Mouse (Mus musculus): ENCODE data around the gene Atp8a2. TPM values are rescaled to one million over a fixed set of nuclear protein-coding genes. Genes with fewer than 3 reads are reported as not detected.
A peak's percentile ranks its signal among the peaks of the same experiment; 100 is the strongest.
"Not testable (repeated sequence)": the region's sequence is repeated elsewhere in the genome, so short reads cannot be mapped to it uniquely, and the experiment has no call there.

Atp8a2 gene
- polyA plus RNA-seq, 1 experiment from 2014 or later = 10.8 TPM

DNA sequence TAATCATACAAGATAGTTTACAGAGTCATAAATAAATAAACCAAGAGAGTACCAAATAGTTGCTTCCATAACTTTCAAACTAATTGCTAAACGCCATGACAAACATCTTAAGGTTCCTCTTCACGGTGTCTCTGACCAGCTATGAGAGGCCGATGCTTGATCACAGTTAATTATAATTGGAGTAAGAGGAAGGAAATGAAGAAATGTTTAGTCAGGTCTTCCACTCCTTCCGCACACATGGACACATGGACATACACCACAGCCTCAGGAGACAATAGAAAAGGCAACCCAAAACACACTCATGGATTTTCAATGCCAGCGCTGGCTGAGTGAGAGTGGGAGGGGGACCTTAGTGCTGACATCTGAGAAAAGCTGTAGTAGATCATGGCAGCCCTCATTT lies 232.4 kb downstream of the Atp8a2 start:
- H3K4me1 ChIP-seq (replicated peaks) = peaks cover 14% of the 10 kb centered on the region
- no peak overlapping the region for H3K4me2 ChIP-seq
- no peaks in the 10 kb centered on the region for H3K36me3 ChIP-seq
- H3K27ac ChIP-seq (ENCODE audit: poor library complexity, severe bottlenecking) = no peak overlapping the region
- H3K9me3 ChIP-seq (replicated peaks) = no peaks in the 10 kb centered on the region
- no peak overlapping the region for H3K9ac ChIP-seq
- 89% methylated on average over 5 of the region's 5 CpGs for WGBS
- H3K27me3 ChIP-seq (replicated peaks) = no peaks in the 10 kb centered on the region
- no peak overlapping the region for H3K4me3 ChIP-seq
- no peak for ATAC-seq (ENCODE audit: insufficient number of reproducible peaks, low FRiP score)

DNA sequence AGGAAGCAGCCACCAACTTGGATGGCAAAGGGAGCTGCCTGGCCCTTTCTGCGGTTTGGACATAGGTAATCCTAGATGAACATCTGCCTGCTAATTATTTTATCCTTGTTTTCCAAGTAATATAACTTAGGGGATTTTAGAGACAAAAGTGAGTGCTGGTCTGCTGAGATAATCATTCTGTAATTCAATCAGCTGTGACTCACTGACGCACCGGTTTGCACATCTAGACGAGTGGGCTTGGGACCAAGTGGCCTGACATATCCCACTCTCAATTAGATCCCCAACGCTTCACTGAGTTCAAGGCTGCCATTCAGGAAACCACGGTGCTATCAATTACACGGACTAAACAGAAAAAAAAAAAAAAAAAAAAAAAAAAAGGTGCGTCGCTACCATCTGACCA lies 236.0 kb downstream of the Atp8a2 start:
- H3K36me3 ChIP-seq = no peaks in the 10 kb centered on the region
- no peak overlapping the region for H3K4me3 ChIP-seq
- ATAC-seq (ENCODE audit: insufficient number of reproducible peaks, low FRiP score) = no peak
- H3K27me3 ChIP-seq (replicated peaks) = no peaks in the 10 kb centered on the region
- H3K27ac ChIP-seq (ENCODE audit: poor library complexity, severe bottlenecking) = no peak overlapping the region
- H3K9me3 ChIP-seq (replicated peaks) = no peaks in the 10 kb centered on the region
- H3K9ac ChIP-seq = no peak overlapping the region
- 50% methylated on average over 9 of the region's 9 CpGs for WGBS
- H3K4me1 ChIP-seq (replicated peaks) = peaks cover 16% of the 10 kb centered on the region
- H3K4me2 ChIP-seq = no peak overlapping the region

DNA sequence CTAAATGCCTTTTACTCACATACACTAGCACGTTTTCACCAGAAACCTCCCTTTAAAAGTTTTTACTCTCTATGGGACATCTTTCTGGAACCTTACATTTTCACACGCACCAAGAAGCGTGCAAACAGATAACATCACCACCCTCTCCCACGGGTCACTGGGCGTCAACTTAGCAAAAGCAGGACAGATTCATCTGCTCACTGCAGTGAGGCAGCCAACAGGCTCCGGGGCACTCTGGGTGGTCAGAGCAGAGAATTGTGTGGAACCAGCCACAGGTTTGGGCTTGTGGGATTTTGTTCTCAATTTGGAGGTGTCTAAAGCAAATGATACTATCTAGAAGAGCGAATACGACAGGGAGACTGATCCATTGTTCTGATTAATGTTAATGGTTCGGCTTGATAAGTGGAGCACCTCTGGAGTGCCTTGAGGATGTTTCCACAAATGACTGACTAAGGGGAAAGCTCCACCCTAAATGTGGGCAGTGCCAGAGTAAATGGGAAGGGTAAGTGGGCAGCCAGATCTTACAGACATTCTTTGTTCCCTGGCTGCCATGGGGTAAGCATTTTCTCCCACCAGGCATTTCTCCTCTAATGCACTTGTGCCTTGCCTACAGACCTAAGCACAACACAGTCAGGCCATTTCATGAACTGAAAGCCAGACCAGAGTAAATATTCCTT lies 236.6 kb downstream of the Atp8a2 start:
- Histone ChIP-seq H3K36me3 (no peaks in the 10 kb centered on the region), H3K9ac (no peak overlapping the region), H3K27ac (ENCODE audit: poor library complexity, severe bottlenecking) (no peak overlapping the region), H3K4me1 (replicated peaks) (peaks cover 16% of the 10 kb centered on the region), H3K4me3 (no peak overlapping the region), H3K27me3 (replicated peaks) (no peaks in the 10 kb centered on the region), H3K9me3 (replicated peaks) (no peaks in the 10 kb centered on the region), H3K4me2 (no peak overlapping the region)
- no peak for ATAC-seq (ENCODE audit: insufficient number of reproducible peaks, low FRiP score)
- 57% methylated on average over 9 of the region's 9 CpGs for WGBS

DNA sequence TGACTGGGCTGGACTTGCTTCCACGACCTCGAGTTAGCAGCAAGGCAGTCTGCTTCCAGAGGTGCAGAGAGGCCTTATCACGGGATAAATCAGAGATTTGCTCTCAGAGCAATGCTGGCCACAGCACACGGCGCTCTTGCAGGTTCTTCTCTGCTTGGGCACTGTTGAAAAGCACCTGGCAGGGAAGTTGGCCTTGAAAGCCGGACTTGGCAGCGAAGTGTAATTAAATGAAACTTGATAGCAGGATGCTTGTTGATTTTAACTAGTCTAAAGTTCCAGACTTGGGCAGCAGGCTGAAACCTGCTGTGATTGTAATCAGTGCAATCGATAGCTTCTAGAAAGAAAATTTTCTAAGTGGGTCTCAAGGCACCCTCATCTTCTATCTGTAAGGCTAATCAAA lies 237.3 kb downstream of the Atp8a2 start:
- no peak overlapping the region for H3K4me2 ChIP-seq
- no peaks in the 10 kb centered on the region for H3K36me3 ChIP-seq
- H3K9ac ChIP-seq = no peak overlapping the region
- peaks cover 16% of the 10 kb centered on the region for H3K4me1 ChIP-seq (replicated peaks)
- 36% methylated on average over 8 of the region's 8 CpGs for WGBS
- H3K4me3 ChIP-seq = no peak overlapping the region
- no peak for ATAC-seq (ENCODE audit: insufficient number of reproducible peaks, low FRiP score)
- no peak overlapping the region for H3K27ac ChIP-seq (ENCODE audit: poor library complexity, severe bottlenecking)
- H3K27me3 ChIP-seq (replicated peaks) = no peaks in the 10 kb centered on the region
- H3K9me3 ChIP-seq (replicated peaks) = no peaks in the 10 kb centered on the region

DNA sequence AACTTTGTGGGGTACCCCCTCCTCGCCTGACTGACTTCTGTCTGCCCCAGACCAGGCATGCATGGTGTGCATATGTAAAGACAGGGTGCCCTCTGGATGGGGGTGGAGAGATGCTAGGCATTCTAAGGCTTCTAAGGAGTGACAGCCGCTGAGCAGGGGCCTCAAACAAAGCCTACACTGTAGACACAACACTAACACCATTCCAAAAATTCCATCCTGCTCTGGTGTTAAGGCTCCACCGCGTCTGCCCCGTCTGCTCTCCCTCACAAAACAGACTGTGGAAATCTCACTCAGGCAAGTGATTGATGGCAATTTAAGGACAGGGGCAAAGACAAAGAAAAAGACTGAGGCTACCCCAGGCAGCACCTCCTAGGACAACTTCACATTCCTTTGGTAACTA lies 247.0 kb downstream of the Atp8a2 start:
- Histone ChIP-seq H3K27me3 (replicated peaks) (no peaks in the 10 kb centered on the region), H3K9ac (no peak overlapping the region), H3K4me2 (peak overlapping the region; percentile 33; the same call in 1 of the 2 replicates), H3K27ac (ENCODE audit: poor library complexity, severe bottlenecking) (peak overlapping the region; percentile 62), H3K4me1 (replicated peaks) (peaks cover 11% of the 10 kb centered on the region), H3K4me3 (no peak overlapping the region), H3K9me3 (replicated peaks) (0 out of 2 replicates have a peak, but pooled peaks cover 4% of the 10 kb centered on the region), H3K36me3 (no peaks in the 10 kb centered on the region)
- WGBS = 11% methylated on average over 5 of the region's 5 CpGs
- ATAC-seq (ENCODE audit: insufficient number of reproducible peaks, low FRiP score) = peak; percentile 53; the same call in 1 of the 2 replicates

DNA sequence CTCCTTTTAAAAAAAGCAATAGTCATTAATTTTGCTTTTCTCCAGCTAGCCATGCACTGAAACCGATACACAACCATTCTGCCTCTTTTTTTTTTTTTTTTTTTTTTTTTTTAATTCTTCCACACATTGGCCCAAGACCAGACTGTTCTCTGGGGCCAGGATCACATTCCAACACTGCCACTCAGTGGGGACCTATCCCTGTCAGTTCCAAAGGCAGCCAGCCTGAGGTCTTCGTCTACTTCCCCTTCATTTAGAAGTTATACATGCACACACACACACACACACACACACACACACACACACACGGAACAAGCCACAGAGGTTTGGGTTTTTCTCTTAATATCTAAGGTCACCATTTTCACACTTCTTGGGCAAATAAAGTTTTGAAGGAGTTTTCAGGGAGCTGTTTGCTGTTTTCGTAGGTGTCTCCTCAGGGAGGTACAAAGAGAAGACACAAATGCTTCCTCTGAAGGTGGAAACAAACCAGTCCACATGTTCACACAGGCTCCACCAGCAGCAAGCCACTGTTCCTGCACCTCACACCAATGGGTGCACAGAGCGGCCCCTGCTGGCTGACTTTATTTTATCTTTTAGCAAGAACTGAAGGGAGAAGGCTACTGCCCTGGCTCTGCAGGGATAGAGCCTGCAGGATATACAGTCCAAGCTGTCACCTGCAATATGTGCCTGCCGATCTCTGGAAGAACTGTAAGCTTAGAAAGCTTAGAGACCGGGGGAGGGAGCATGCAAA lies 253.9 kb downstream of the Atp8a2 start:
- peaks cover 14% of the 10 kb centered on the region for H3K4me1 ChIP-seq (replicated peaks)
- no peaks in the 10 kb centered on the region for H3K36me3 ChIP-seq
- no peak for ATAC-seq (ENCODE audit: insufficient number of reproducible peaks, low FRiP score)
- no peak overlapping the region for H3K4me2 ChIP-seq
- WGBS = 29% methylated on average over 7 of the region's 7 CpGs
- no peak overlapping the region for H3K9ac ChIP-seq
- H3K27me3 ChIP-seq (replicated peaks) = no peaks in the 10 kb centered on the region
- H3K27ac ChIP-seq (ENCODE audit: poor library complexity, severe bottlenecking) = no peak overlapping the region
- no peak overlapping the region for H3K4me3 ChIP-seq
- no peaks in the 10 kb centered on the region for H3K9me3 ChIP-seq (replicated peaks)

DNA sequence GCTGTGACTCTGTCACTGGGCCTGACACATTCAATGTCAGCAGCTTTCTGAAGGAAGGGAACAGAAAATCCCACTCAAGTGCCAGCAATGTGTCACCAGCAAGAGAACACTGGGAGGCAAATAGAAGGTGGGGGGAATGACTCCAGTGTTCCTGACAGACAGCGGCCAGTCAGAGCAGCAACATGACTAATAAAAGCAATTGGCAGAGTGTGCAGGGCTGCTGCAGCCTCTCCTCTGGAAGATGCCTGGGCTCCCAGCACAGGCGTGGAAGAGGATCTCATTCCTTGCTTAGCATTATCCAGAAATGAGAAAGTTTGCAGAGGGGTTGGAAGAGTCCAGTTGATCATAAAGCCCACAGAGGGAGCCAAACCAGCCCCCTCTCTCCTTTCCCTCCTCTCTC lies 254.8 kb downstream of the Atp8a2 start:
- Histone ChIP-seq H3K4me3 (no peak overlapping the region), H3K36me3 (no peaks in the 10 kb centered on the region), H3K9ac (no peak overlapping the region), H3K27me3 (replicated peaks) (no peaks in the 10 kb centered on the region; the same call in 1 of the 2 replicates), H3K27ac (ENCODE audit: poor library complexity, severe bottlenecking) (0 out of 2 replicates have a peak overlapping the region, but pooled peaks have one; percentile 5), H3K4me1 (replicated peaks) (peaks cover 14% of the 10 kb centered on the region), H3K4me2 (no peak overlapping the region), H3K9me3 (replicated peaks) (no peaks in the 10 kb centered on the region)
- WGBS = 31% methylated on average over 2 of the region's 2 CpGs
- ATAC-seq (ENCODE audit: insufficient number of reproducible peaks, low FRiP score) = no peak

DNA sequence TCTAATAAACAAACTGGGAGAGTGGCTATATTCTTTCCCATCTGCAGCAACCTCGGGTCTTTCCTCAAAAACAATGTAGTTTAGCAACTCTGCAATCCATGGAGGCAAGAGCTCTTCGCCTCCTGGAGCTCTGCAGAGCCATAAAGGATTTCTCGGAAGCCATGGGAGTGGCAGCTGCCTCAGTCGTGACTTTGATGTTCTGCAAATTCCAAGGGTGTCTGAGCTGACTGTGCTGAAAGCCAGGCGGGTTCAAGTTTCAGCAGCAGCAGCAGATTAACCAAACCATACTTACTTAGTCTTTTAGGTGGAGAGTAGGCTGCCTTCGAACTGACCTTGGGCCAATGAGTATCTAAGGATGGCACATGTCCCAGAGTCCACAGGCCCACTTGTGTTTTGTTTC lies 264.6 kb downstream of the Atp8a2 start:
- Histone ChIP-seq H3K4me1 (replicated peaks) (peaks cover 13% of the 10 kb centered on the region), H3K27me3 (replicated peaks) (no peaks in the 10 kb centered on the region; the same call in 1 of the 2 replicates), H3K4me3 (no peak overlapping the region), H3K9me3 (replicated peaks) (no peaks in the 10 kb centered on the region), H3K36me3 (no peaks in the 10 kb centered on the region), H3K27ac (ENCODE audit: poor library complexity, severe bottlenecking) (no peak overlapping the region), H3K9ac (no peak overlapping the region), H3K4me2 (no peak overlapping the region)
- 21% methylated on average over 6 of the region's 6 CpGs for WGBS
- no peak for ATAC-seq (ENCODE audit: insufficient number of reproducible peaks, low FRiP score)

DNA sequence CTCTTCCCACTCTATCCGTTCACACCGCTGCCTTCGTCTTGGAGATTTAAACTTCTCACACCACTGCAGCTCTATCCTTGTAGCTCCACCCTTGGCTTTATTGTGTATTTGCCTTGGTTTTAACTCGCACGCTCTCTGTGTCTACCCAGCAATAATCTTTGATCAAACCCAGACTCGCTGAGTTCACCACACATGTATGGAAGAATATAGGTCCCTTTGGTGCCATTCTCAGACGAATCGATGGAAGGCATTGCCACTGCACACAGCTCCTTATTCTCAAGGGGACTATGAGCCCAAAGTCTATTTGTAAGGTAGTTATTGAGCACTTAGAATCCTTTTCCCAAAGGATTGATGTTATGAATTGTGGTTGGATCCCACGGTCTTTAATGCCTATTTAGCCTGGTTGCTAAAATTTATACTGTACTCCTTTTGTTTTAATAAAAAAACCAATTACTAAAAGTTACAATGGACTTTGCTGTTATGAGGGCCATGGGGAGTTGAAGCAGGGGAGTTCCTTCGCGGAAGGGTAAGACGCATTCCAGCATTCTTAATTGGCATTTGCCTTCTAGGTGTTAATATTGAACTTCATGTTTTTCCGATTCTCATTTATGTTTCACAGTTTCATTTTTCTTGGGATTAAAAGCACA lies 265.4 kb downstream of the Atp8a2 start:
- Histone ChIP-seq H3K27ac (ENCODE audit: poor library complexity, severe bottlenecking) (no peak overlapping the region), H3K4me1 (replicated peaks) (peaks cover 13% of the 10 kb centered on the region), H3K9ac (no peak overlapping the region), H3K4me2 (no peak overlapping the region), H3K36me3 (no peaks in the 10 kb centered on the region), H3K9me3 (replicated peaks) (no peaks in the 10 kb centered on the region), H3K27me3 (replicated peaks) (no peaks in the 10 kb centered on the region), H3K4me3 (no peak overlapping the region)
- WGBS = 91% methylated on average over 13 of the region's 13 CpGs
- ATAC-seq (ENCODE audit: insufficient number of reproducible peaks, low FRiP score) = no peak

DNA sequence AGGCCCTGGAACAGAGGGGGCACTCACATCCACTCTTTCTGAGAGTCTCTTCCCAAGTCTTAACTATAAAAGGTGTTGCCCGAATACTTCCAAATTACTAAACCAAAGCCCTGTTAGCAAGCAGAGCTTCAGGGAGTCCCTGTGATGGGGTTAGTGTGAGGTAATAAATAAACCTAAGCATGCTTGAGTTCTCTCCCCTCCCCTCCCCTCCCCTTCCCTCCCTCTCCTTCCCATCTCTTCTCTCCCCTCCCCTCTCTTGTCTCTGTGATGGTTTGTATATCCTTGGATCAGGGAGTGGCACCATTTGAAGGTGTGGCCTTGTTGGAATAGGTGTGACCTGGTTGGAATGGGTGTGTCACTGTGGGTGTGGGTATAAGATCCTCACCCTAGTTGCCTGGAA lies 267.8 kb downstream of the Atp8a2 start:
- H3K27me3 ChIP-seq (replicated peaks); H3K9ac ChIP-seq; H3K27ac ChIP-seq (ENCODE audit: poor library complexity, severe bottlenecking); H3K4me1 ChIP-seq (replicated peaks); H3K36me3 ChIP-seq; H3K9me3 ChIP-seq (replicated peaks); H3K4me2 ChIP-seq; ATAC-seq (ENCODE audit: insufficient number of reproducible peaks, low FRiP score); H3K4me3 ChIP-seq: not testable (repeated sequence)
- 73% methylated on average over 1 of the region's 1 CpGs for WGBS

DNA sequence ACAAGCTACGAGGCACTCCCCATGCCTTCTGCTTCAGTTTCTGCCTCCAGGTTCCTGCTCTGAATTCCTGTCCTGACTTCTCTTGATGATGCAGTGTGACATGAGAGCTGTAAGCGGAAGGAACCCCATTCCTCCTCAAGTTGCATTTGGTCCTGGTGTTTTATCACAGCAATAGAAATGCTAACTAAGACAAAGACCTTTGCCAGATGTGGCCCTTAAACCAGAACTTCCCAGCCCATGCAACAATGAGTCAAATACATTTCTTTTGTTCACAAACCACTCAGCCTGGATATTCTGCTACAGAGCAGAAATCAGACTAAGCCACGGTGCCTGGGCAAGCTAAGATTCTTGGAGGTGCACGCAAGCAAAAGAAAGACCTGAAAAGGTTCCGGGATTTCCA lies 268.2 kb downstream of the Atp8a2 start:
- Histone ChIP-seq H3K4me1 (replicated peaks) (peaks cover 7% of the 10 kb centered on the region; the same call in 1 of the 2 replicates), H3K27ac (ENCODE audit: poor library complexity, severe bottlenecking) (no peak overlapping the region), H3K9me3 (replicated peaks) (no peaks in the 10 kb centered on the region), H3K4me2 (no peak overlapping the region), H3K4me3 (no peak overlapping the region), H3K36me3 (no peaks in the 10 kb centered on the region), H3K27me3 (replicated peaks) (no peaks in the 10 kb centered on the region), H3K9ac (no peak overlapping the region)
- 86% methylated on average over 5 of the region's 5 CpGs for WGBS
- ATAC-seq (ENCODE audit: insufficient number of reproducible peaks, low FRiP score) = no peak
